Mouse (Mus musculus) monocyte, adult 5-6 weeks (primary cell): ENCODE measurements around the gene Nrros. TPM values are rescaled to one million over a fixed set of nuclear protein-coding genes. Genes with fewer than 3 reads are reported as not detected.
"Not testable (repeated sequence)": the region's sequence is repeated elsewhere in the genome, so short reads cannot be mapped to it uniquely, and the experiment has no call there.

Experiments used
- ATAC-seq: fragments of 153-309, 156-312 bp; replicated peaks from 2 replicates; pipeline ENCODE4 v1.8.0; 2017; ENCODE audit warnings: mild to moderate bottlenecking; ENCODE audit not compliant: low TSS enrichment, insufficient number of reproducible peaks, severe bottlenecking, poor library complexity, low FRiP score
- total RNA-seq: library from RNA; stranded (forward); fragments of 200-1000, 200-491, 200-594 nt; gene quantifications from 3 replicates; pipeline ENCODE4 v1.2.3, GENCODE M21; 2017

The Nrros gene
- total RNA-seq, 1 experiment from 2014 or later = 151 TPM

DNA sequence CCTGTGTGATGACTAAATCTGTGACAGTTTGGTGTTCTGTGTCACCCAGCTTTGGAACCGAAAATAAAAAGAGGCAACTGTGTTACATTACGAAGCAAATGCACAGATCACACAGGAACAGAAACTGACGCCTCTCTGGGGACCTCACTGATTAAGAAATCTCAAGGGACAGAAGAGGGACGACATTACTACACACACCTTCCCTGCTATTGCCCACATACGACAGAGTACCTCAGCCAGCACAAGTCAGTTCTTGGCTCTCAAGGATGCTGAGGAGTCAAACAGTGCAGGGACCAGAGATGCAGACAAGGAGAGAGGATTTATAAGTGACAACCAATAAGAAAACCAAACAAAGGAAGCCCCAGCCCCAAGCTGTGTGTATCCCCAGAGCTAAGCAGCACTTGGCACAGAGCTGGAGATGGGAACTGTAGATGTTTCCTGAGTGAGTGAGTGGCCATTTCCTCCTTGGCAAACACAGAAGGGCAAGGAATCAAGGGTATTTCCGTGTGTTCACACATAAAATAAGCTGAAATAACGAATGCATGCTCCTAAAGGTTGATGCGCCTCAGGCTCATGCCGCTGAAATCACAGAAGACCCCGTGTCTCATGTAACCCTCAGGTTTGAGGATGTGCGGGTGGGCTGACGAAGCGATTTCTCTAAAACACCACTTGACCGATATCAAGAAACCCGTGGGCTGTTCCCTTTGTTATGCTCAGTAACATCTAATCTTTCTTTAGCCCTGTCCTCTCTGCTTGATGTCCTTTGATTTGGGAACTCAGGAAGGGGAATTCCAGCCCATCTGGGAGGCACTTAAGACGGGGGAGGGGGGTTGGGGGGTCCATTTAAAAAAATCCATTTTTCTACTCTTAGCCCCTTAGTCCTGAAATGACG is 40.7 kb downstream of the Nrros start:
- ATAC-seq = peak; percentile 86

DNA sequence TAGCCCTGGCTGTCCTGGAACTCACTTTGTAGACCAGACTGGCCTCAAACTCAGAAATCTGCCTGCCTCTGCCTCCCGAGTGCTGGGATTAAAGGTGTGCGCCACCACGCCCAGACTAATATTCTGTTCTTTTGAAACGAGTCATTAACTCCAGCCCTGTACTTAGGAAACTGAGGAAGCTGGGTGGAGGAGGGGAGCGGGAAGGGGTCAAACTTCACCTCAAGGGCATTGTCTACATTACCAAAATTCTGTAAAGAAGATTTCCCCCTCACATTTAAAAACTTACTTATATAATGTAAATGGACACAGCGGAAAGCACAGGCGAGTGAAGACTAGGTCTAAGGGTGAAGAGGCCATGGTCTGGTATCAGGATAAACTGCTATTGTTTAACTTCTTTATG is 41.4 kb downstream of the Nrros start:
- no peak for ATAC-seq

DNA sequence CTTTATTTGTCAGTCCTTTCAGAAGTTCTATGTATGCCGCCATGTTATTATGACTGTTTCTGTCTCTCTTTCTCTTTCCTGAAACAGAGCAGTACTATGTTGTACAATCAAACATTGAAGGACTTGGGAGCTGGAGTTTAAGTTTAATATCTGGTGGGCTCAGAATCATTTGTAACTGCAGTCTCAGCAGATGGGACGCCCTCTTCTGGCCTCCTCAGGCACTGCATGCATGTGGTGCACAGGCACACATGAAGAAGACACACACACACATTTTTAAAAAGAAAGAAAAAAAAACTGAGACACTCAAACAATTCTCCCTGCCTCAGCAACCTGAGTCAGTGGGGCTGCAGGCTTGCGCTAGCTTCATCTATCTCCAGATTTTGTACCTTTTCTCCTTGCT is 44.9 kb downstream of the Nrros start:
- ATAC-seq = no peak

DNA sequence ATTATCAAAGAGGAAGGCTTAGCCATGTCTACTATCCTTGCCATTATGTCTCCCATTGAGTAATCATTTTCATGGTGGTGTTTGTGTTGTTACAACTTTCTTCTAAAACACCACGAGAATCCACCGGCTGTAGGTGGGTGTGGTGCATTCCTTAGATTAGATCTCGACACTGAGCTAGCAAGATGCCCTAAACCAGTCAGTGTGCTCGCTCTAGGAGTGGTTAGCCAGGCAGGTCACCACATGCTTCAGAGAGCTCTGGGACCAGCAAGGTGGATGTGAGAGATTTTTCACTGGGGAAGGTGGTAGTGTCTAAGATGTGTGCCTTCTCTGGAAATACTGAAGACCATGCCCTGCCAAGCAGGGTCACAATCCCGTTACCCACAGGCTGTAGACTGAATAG is 49.2 kb downstream of the Nrros start:
- ATAC-seq = no peak

DNA sequence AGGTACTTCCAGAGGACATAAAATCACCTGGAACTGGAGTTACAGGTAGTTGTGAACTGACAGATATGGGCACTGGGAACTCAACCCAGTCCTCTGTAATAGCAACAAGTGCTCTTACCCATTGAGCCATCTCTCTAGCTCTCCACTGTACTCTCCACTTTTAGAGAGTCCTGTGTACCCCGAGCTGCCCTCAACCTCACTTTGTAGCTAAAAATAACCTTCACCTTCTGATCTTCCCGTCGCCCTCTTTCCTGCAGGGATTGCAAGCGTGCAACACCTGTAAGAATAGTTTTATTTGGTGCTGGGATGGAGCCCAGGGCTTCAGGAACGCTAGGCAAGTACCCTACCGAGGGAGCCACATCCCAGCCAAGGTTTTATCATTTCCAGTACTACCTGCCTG is 49.6 kb downstream of the Nrros start:
- ATAC-seq = no peak

DNA sequence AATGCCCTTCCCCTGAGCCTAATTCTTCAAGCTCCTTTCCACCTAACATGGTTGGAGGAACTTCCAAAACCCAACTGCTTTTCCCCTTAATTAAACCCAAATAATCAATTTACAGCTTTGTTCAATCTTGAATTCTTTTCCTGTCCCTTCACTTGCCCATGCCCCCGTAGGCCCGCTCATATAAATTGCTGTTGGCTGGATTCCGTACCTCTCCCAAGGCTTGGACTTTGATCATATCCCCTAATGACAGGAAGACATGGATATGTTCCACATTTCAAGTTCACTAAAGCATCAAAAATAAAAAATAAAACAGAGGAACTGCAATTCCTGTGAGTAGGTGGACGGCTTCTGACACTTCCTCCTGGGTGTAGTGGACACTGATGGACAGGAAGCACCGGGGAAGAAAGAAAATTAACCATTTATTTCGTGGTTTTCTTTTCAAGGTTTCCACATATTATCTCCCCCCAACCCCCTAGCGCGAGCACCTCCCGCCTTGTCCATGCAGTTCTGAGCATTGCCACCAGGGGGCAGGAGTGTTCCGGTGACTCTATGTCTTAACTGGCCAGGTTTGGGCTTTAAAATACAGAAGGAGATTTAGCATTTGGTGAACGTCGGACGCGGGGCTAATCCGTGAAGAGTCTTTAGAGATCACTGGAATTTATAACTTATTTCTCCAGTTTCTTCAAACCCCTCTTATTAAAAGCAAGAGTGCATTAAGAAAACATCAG is 50.3 kb downstream of the Nrros start:
- ATAC-seq = peak; percentile 45

DNA sequence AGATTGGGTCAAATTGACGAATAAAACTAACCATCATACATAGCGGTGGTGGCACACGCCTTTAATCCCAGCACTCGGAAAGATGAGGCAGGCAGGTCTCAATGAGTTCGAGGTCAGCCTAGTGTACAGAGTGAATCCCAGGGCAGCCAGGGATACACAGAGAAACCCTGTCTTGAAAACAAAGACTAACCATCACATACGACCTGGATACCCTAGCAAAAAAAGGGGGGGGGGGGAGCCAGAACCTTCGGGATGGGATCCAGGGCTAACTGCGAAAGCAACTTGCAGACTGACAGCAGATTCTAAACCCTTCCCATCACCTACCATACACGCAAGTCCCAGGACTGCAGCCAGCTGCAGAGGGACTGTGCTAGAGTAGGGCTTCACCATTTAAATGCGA is 51.0 kb downstream of the Nrros start:
- ATAC-seq = no peak

DNA sequence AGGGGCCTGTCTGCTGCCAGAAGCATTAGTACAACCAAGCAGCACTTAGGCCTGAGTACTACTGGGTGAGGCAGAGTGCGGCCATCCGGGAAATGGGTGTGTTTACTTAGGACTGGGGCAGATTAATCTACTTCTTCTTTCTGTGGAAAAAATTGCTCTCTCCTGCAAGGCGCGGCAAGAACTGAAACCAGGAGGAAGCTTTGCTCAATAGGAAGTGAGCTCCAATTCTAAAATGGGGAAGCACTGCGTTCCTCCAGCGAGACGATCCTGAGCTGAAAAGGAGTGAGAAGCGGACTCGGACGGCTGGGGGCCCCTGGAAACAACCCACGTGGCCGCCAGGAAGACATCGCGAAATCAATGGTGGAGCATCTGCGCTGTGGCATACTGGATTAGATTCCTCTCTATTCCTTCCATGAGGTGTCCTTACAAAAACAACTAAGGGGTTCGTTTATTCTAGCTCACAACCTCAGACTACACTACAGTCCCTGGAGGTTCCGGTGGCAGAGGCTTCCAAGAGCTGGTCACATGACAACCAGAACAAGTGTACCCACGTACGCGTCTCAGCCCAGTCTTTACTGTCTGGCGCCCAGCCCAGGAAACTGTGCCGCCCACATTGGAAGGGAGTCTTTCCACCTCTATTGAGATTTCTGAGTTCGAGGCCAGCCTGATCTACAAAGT is 51.7 kb downstream of the Nrros start:
- peak; percentile 81 for ATAC-seq

DNA sequence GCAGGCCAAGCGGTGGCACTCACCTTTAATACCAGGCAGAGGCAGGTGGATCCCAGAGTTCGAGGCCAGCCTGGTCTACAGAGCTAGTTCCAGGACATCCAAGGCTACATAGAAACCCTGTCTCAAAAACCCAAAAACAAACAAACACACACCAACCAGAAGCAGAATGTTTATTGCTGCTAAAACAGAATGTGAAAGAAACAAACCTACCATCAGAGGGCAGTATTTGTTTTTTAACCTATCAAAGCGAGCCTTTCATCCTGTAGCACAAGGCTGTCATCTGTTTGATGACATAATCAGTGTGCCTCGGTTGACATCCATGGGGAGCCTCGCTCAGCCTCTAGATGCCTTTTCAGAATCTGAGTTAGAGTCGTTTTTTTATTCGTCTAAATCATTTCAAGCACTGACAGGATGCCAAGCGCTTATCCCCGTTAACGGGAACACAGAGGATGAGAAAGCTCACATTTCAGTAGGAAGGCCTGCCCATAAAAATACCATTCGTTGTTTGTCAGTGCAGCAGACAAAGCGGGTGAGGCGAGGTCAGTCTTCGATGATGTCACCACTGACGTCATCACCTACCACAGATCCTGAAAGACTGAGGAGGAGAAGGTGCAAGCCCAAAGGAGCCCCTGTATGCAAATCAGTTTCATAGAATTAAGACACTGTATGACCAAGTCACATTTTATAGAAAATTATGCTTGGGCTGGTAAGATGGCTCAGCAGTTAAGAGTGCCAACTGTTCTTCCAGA is 54.3 kb downstream of the Nrros start:
- no peak for ATAC-seq

DNA sequence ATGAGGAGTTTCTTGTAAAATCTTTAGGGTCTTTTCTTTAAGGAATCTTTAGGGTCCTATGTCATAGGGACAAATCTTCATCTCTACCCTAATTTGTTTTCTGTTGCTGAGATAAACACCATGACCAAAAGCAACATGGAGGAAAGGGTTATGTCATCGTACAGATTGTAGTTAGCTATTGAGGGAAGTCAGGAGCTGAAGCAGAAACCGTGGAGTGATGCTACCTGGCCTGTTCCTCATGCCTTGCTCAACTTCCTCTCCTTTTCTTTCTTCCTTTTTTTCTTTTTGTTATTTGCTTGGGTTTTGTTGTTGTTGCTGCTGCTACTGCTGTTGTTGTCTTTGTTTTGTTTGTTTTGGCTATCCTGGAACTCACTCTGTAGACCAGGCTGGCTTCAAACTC is 56.8 kb downstream of the Nrros start:
- ATAC-seq = no peak

DNA sequence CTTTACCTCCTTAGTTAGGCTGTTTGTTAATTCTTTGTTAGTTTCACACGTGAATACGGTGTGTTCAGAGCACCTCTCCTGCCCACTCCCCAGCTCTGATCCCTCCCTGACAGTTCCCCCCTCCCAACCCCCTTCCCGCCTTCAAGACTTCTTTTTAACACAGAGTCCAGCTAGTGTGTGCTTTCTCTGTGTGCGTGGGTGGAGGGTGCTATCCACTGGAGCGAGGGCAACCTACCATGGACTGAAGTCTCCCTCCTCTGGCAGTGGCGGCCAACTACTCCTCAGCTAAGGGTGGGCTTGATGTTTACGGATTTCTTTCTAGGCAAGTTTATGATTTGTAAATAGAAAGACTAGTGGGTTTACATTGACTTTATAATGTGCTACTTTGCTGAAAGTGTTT is 57.2 kb downstream of the Nrros start:
- ATAC-seq = peak; percentile 50; the same call in 1 of the 2 replicates

DNA sequence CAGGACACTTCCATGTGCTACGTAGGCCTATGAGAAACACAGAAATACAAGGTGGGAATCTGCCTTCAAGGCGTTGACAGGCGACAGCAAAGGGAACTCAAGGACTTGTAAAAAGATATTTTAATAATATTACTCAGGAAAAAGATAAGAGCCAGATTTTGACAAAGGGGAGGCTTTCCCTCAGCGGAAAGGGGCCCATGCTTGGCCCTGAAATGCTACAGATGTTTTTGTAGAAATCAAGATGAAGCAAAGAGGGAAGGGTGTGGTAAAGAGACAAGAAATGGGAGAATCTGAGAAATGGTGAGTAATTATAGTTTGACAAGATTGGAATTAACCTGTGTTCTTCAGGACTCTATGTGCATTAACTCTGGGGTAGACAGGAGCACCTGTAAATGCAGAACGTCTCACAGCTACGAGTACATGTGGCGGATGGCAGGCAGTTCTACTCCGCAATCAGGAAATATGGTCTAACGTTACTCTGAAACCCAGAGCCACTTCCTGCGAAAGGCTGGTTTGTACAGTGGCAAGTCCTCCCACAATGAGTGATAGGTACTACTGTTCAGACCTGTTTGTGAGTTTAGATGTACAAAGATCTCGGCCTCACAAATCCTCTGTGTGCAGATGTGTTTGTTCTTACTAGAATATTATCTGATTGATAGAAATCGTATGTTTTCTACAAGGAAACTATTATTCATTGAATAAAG is 57.9 kb downstream of the Nrros start:
- ATAC-seq = 0 out of 2 replicates have a peak, but pooled peaks have one; percentile 47

DNA sequence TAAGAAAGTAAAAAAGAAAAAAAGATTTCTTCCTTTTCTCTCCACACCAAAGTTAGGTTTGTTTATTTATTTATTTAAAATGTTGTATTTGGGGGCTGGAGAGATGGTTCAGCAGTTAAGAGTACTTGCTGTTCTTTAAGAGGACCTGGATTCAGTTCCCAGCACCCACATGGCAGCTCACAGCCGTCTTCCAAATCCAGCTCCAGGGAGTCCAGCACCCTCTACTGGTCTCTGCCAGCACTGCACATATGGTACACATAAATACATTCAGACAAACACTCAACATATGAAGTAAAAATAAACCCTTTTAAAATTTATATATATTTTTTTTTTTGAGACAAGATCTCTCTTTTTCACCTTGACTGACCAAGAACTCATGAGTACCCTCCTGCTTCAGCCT is 59.7 kb downstream of the Nrros start:
- ATAC-seq = no peak

DNA sequence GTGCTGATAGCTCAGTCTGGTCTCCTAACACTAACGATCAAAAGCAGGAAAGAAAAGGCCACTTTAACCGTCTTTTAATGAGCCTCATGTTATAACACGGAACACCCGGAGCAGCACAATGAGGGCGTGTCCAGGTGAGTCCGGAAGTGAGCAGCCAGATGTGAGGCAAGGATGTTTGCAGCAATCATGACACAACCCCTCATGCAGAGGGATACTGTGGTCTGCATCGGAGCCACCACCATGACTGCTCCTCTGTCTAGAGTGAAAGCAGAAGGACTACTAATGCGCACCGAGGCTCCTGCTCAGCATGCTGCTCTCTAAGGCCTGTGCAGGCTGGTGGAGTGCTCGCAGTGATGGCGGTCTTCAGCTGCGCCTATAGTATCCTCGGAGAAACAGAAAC is 63.1 kb downstream of the Nrros start:
- no peak for ATAC-seq

DNA sequence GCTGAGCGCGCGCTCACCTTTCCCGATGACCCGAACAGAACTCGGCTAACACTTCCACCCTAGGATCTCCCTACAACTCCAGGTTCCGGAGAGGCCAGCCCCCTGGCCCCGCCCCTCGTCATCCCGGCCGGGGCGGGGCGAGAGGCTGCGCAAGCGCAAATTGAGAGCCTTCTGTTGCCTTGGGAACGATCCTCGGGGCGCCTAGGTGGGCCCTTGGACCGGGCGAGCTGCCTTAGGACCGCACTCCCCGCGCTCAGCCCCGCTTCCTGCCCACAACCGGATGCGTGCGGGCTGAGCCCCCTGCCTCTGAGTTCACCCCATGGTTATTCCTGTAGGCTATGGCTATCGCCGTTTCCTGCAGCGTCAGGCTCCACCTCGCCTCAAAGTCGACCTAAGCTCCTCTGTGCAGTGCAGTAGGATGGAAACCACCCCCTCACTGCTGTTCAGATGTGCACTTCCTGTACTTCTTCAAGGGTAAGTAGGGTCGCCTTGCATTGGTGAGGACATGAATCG is 65.7 kb downstream of the Nrros start, which contains the start of the genes Pigx and Cep19:
Gene Pigx (minus strand): TSS at position 103 of the 513 bp plus-strand sequence.
Gene Cep19 (plus strand): TSS at position 163 of the 513 bp plus-strand sequence.
- ATAC-seq = peak; percentile 81

DNA sequence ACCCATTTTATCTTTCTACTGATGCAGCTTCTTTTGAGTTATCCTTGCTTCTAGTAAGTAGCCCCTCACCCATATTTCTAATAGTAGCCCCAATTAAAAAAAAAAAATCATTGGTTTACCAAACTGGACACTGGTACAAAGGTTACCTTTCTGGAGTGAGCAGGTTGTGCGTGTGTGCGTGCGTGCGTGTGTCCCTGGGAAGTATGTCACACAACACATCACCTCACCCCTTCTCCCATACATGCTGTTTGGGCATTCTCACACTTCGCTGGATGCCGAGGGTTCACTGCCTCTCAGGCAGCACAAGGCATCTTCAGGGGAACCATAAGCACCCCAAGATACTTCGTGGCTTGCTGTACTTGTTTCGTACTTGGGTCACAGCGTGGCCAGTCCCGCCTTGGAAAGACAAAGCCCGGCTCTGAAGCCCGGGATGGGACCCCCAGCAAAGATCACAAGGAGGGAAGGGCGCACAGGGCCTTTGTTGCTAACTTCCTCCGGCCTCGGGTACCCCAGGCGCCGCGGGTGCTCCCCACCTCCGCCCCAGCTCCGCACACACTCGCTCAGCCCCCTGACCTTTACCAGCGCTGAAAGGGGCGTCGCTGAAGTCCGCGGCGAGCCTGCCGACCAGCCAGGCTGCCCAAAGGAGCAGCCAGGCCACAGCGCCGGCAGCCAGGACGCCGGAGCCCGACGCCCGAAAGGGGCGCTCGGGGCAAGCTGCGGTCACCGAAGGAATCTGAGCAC is 66.3 kb downstream of the Nrros start:
- peak; percentile 52 for ATAC-seq

DNA sequence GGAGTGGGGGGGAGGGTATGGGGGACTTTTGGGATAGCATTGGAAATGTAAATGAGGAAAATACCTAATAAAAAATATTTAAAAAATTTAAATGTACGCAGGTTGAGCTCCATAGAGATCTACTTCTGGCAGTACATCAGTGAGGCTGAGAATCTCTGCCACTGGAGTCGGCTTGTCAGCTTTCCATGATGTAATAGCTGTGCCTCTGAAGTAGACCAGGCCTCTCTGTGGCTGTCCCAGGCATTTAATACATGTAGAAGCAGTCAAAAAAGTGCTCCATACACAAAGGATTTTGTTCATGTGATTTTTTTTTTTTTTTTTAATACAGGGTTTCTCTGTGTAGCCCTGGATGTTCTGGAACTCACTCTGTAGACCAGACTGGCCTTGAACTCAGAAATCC is 67.6 kb downstream of the Nrros start:
- not testable (repeated sequence) for ATAC-seq
